Mouse (Mus musculus) kidney, embryonic 14.5 days (tissue): ENCODE measurements around the gene Slc5a4b. TPM values are rescaled to one million over a fixed set of nuclear protein-coding genes. Genes with fewer than 3 reads are reported as not detected.

Source experiments
- ATAC-seq: fragments of 200-750 bp; cut with Nextera tagmentation; 2 replicates; pipeline ENCODE4 v1.8.0; 2017; ENCODE audit warnings: moderate number of reproducible peaks, mild to moderate bottlenecking, moderate TSS enrichment, moderate library complexity; ENCODE audit not compliant: low FRiP score, low TSS enrichment
- H3K27ac ChIP-seq: fragments of 300-500 bp; sonication (generic); 2 replicates; pipeline ENCODE4 v1.5.1; 2014; ENCODE audit warnings: low read depth, mild to moderate bottlenecking, low read length, moderate library complexity, mixed read lengths
- H3K27me3 ChIP-seq: fragments of 300-500 bp; sonication (generic); 2 replicates; pipeline ENCODE4 v1.6.1; 2014; ENCODE audit warnings: mild to moderate bottlenecking, low read length; ENCODE audit not compliant: control insufficient read depth, insufficient read depth
- H3K36me3 ChIP-seq: fragments of 300-500 bp; sonication (generic); 2 replicates; pipeline ENCODE4 v1.6.1; 2014; ENCODE audit warnings: low read length, mixed read lengths; ENCODE audit not compliant: control insufficient read depth, insufficient read depth
- H3K4me1 ChIP-seq: fragments of 300-500 bp; sonication (generic); 2 replicates; pipeline ENCODE4 v1.6.1; 2014; ENCODE audit warnings: low read length, mixed read lengths; ENCODE audit not compliant: control insufficient read depth, insufficient read depth
- H3K4me2 ChIP-seq: fragments of 300-500 bp; sonication (generic); replicated peaks from 2 replicates; pipeline ENCODE4 v1.6.1; 2014; ENCODE audit warnings: low read depth, mild to moderate bottlenecking, low read length
- H3K4me3 ChIP-seq: fragments of 300-500 bp; sonication (generic); 2 replicates; pipeline ENCODE4 v1.5.1; 2014; ENCODE audit warnings: mild to moderate bottlenecking, low read length
- H3K9ac ChIP-seq: fragments of 300-500 bp; sonication (generic); 2 replicates; pipeline ENCODE4 v1.6.1; 2014; ENCODE audit warnings: low read depth, mild to moderate bottlenecking, low read length, moderate library complexity
- H3K9me3 ChIP-seq: fragments of 300-500 bp; sonication (generic); 2 replicates; pipeline ENCODE4 v1.6.1; 2016; ENCODE audit warnings: low read length; ENCODE audit not compliant: control insufficient read depth
- WGBS: fragments of 180-500 bp; shearing (Covaris S2); extraction: QIAGEN DNeasy Blood & Tissue Kit; methylation state at CpG from one replicate; pipeline ENCODE4 v1.1.7; 2014; 5-methylcytosine and 5-hydroxymethylcytosine counted together
- polyA plus RNA-seq: library from polyadenylated mRNA; unstranded; fragments of >200 nt; fragmentation: Nextera tagmentation; extraction: Ambion mirVana; gene quantifications from 2 replicates; pipeline ENCODE4 v1.2.1, GENCODE M21; 2014

Slc5a4b gene
- polyA plus RNA-seq = 0.30 TPM in 1 of 2 replicates, not detected in the other

GRCm38 (mm10) chr10:76110861-76111260, at the start of gene Slc5a4b:
Slc5a4b (minus strand) TSS chr10:76110961.
- Histone ChIP-seq H3K4me3 (no peak within 1 kb of the TSS), H3K27me3 (no peaks in the 10 kb centered on the region), H3K9ac (no peak within 1 kb of the TSS), H3K4me1 (no peaks in the 10 kb centered on the region), H3K9me3 (no peaks in the 10 kb centered on the region), H3K4me2 (no peak within 1 kb of the TSS), H3K36me3 (no peaks in the 10 kb centered on the region), H3K27ac (no peak within 1 kb of the TSS)
- ATAC-seq = no peak
- WGBS = 89% methylated on average over 4 of the region's 4 CpGs

DNA sequence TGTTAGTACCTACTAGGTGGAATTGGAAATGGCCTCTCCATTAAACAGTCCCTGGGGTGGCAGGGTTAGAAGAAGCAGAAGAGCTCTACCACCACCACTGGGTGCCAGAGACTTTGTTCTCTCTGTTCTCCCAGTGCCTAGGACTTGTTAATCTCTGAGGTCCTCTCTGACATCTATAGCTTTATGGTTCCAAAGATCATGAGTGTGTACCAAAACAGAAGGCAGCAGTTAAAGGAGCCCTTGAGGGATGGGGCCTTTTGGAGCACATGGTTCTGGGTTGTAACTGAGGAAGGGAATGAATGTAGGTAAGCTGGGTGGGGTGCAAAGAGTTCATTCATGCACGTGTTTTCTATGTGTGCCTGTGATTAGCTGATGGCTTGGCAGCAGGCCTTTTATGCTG, 47.2 kb upstream of the Slc5a4b start:
- no peaks in the 10 kb centered on the region for H3K9me3 ChIP-seq
- no peak overlapping the region for H3K27ac ChIP-seq
- no peaks in the 10 kb centered on the region for H3K4me1 ChIP-seq
- no peak overlapping the region for H3K9ac ChIP-seq
- H3K36me3 ChIP-seq = no peaks in the 10 kb centered on the region
- H3K4me3 ChIP-seq = no peak overlapping the region
- 68% methylated on average over 1 of the region's 1 CpGs for WGBS
- no peaks in the 10 kb centered on the region for H3K27me3 ChIP-seq
- no peak for ATAC-seq
- no peak overlapping the region for H3K4me2 ChIP-seq

DNA sequence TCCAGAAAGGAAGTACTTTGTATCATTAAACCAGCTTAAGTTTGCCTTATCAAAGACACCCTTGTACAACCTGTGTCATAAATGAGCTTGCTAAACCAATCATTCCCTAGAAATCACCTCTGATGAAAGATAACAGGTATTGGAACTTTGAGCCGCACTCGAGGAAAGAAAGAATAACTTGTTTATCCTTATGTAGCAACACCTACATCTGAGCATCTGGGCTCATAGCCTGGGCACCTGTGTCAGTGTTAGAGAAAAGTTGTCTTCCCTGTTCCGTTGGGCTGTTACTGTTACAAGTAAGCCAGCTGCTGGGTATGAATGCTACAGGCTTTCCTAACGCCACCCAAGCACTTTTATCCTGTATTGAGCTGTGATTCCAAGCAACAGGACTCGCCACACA, 46.8 kb upstream of the Slc5a4b start:
- ATAC-seq = no peak
- Histone ChIP-seq H3K36me3 (no peaks in the 10 kb centered on the region), H3K4me1 (no peaks in the 10 kb centered on the region), H3K27me3 (no peaks in the 10 kb centered on the region), H3K4me3 (no peak overlapping the region), H3K9ac (no peak overlapping the region), H3K4me2 (no peak overlapping the region), H3K27ac (no peak overlapping the region), H3K9me3 (no peaks in the 10 kb centered on the region)
- 79% methylated on average over 5 of the region's 5 CpGs for WGBS

DNA sequence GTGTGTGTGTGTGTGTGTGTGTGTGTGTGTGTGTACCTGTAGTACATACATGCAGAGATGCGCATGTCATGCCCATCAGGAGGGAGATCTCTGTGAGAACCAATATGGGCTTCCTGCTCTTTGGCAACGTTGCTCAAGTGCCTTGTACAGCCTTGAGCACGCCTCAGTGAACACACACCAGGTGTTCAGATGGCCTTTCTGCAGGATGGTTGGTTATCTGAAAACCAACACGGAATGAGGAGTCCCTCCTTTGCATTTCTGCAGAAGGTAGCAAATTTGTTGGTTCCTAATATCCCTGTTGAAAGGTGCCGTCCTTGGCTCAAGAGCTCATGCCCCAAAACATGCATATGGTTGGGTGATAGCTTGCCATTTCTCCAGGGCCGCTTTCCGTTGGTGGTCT, 45.1 kb upstream of the Slc5a4b start:
- no peaks in the 10 kb centered on the region for H3K27me3 ChIP-seq
- H3K9ac ChIP-seq = no peak overlapping the region
- H3K4me2 ChIP-seq = no peak overlapping the region
- 83% methylated on average over 7 of the region's 7 CpGs for WGBS
- H3K36me3 ChIP-seq = no peaks in the 10 kb centered on the region
- H3K9me3 ChIP-seq = no peaks in the 10 kb centered on the region
- ATAC-seq = no peak
- no peaks in the 10 kb centered on the region for H3K4me1 ChIP-seq
- no peak overlapping the region for H3K27ac ChIP-seq
- no peak overlapping the region for H3K4me3 ChIP-seq

GRCm38 (mm10) chr10:76147278-76147677, 36.5 kb upstream of the Slc5a4b start, which contains the start of gene Slc5a4a:
Slc5a4a (plus strand) TSS chr10:76147451.
- Histone ChIP-seq H3K4me2 (no peak within 1 kb of the TSS), H3K4me1 (no peaks in the 10 kb centered on the region), H3K27ac (no peak within 1 kb of the TSS), H3K27me3 (no peaks in the 10 kb centered on the region), H3K36me3 (no peaks in the 10 kb centered on the region), H3K9me3 (no peaks in the 10 kb centered on the region), H3K9ac (no peak within 1 kb of the TSS), H3K4me3 (no peak within 1 kb of the TSS)
- no peak for ATAC-seq
- 85% methylated on average over 5 of the region's 5 CpGs for WGBS

- no peak overlapping the region for H3K27ac ChIP-seq
- H3K4me2 ChIP-seq = no peak overlapping the region
- no peaks in the 10 kb centered on the region for H3K27me3 ChIP-seq
- no peaks in the 10 kb centered on the region for H3K36me3 ChIP-seq
- 71% methylated on average over 8 of the region's 8 CpGs for WGBS
- no peak for ATAC-seq
- H3K4me1 ChIP-seq = no peaks in the 10 kb centered on the region
- H3K9ac ChIP-seq = no peak overlapping the region
- no peak overlapping the region for H3K4me3 ChIP-seq
- H3K9me3 ChIP-seq = no peaks in the 10 kb centered on the region
Measured at GRCm38 (mm10) chr10:76146846-76147245, 36.1 kb upstream of the Slc5a4b start.

- H3K4me2 ChIP-seq = no peak overlapping the region
- H3K27me3 ChIP-seq = no peaks in the 10 kb centered on the region
- no peak overlapping the region for H3K9ac ChIP-seq
- WGBS = 79% methylated on average over 2 of the region's 2 CpGs
- H3K27ac ChIP-seq = no peak overlapping the region
- H3K4me3 ChIP-seq = no peak overlapping the region
- no peaks in the 10 kb centered on the region for H3K36me3 ChIP-seq
- H3K9me3 ChIP-seq = no peaks in the 10 kb centered on the region
- no peak for ATAC-seq
- H3K4me1 ChIP-seq = no peaks in the 10 kb centered on the region
Measured at GRCm38 (mm10) chr10:76136318-76136717, 25.6 kb upstream of the Slc5a4b start.

- Histone ChIP-seq H3K9me3 (no peaks in the 10 kb centered on the region), H3K27ac (no peak overlapping the region), H3K27me3 (no peaks in the 10 kb centered on the region), H3K4me3 (no peak overlapping the region), H3K4me1 (no peaks in the 10 kb centered on the region), H3K4me2 (no peak overlapping the region), H3K36me3 (no peaks in the 10 kb centered on the region), H3K9ac (no peak overlapping the region)
- WGBS = 69% methylated on average over 4 of the region's 4 CpGs
- no peak for ATAC-seq
Measured at GRCm38 (mm10) chr10:76132506-76132905, 21.7 kb upstream of the Slc5a4b start.

GRCm38 (mm10) chr10:76121495-76121894, 10.7 kb upstream of the Slc5a4b start:
- ATAC-seq = no peak
- Histone ChIP-seq H3K9me3 (no peaks in the 10 kb centered on the region), H3K9ac (no peak overlapping the region), H3K4me2 (no peak overlapping the region), H3K4me1 (peaks cover 7% of the 10 kb centered on the region; the same call in 1 of the 2 replicates), H3K27me3 (no peaks in the 10 kb centered on the region), H3K36me3 (no peaks in the 10 kb centered on the region), H3K4me3 (no peak overlapping the region), H3K27ac (no peak overlapping the region)
- WGBS = 70% methylated on average over 5 of the region's 5 CpGs
